Mouse (Mus musculus) urinary bladder, postnatal 4 days (tissue): Measurements from ENCODE around the gene Ttc6.

ENCODE experiments used
- DNase-seq, 2 experiments: peaks; one replicate each; pipeline ENCODE4 v3.0.0; 2021 to 2022; ENCODE audit warnings: low spot score in 2 of 2

Gene Ttc6

GRCm38 (mm10) chr12:57545371-57546241, 18.3 kb upstream of the Ttc6 start:
- DNase-seq, result no peak

- DNase-seq, result no peak
Observed at GRCm38 (mm10) chr12:57546415-57547201, 17.3 kb upstream of the Ttc6 start, which contains the start of gene Foxa1. Gene Foxa1, minus strand, starts transcription at chr12:57546916.

- no peak for DNase-seq
Observed at GRCm38 (mm10) chr12:57547890-57548289, 16.0 kb upstream of the Ttc6 start.

GRCm38 (mm10) chr12:57548352-57548980, 15.4 kb upstream of the Ttc6 start:
- no peak for DNase-seq

- no peak for DNase-seq
Observed at GRCm38 (mm10) chr12:57548981-57549666, 14.8 kb upstream of the Ttc6 start.

GRCm38 (mm10) chr12:57549667-57550160, 14.2 kb upstream of the Ttc6 start:
- no peak for DNase-seq

- no peak for DNase-seq
Observed at GRCm38 (mm10) chr12:57550181-57550808, 13.6 kb upstream of the Ttc6 start.

GRCm38 (mm10) chr12:57550881-57551280, 13.0 kb upstream of the Ttc6 start:
- DNase-seq, result no peak

GRCm38 (mm10) chr12:57552286-57552685, 11.6 kb upstream of the Ttc6 start:
- DNase-seq, result no peak

GRCm38 (mm10) chr12:57554091-57554490, 9.8 kb upstream of the Ttc6 start:
- DNase-seq, result no peak

- DNase-seq, result no peak
Observed at GRCm38 (mm10) chr12:57571773-57572172, 7.9 kb downstream of the Ttc6 start.

- no peak for DNase-seq
Observed at GRCm38 (mm10) chr12:57572415-57572814, 8.5 kb downstream of the Ttc6 start.

GRCm38 (mm10) chr12:57575931-57576628, 12.2 kb downstream of the Ttc6 start:
- DNase-seq, result peak in 1 of 2 experiments; percentile 55

GRCm38 (mm10) chr12:57607624-57608023, 43.7 kb downstream of the Ttc6 start:
- DNase-seq, result no peak

GRCm38 (mm10) chr12:57615137-57615536, 51.2 kb downstream of the Ttc6 start:
- DNase-seq, result no peak

GRCm38 (mm10) chr12:57622030-57622429, 58.1 kb downstream of the Ttc6 start:
- no peak for DNase-seq

- no peak for DNase-seq
Observed at GRCm38 (mm10) chr12:57623264-57623663, 59.4 kb downstream of the Ttc6 start.

- DNase-seq, result peak in 1 of 2 experiments; percentile 23
Observed at GRCm38 (mm10) chr12:57624011-57624608, 60.2 kb downstream of the Ttc6 start.

- DNase-seq, result no peak
Observed at GRCm38 (mm10) chr12:57650011-57650410, 86.1 kb downstream of the Ttc6 start.

GRCm38 (mm10) chr12:57650677-57651076, 86.8 kb downstream of the Ttc6 start:
- DNase-seq, result no peak
